Mouse (Mus musculus) limb, embryonic 15.5 days (tissue): Measurements from ENCODE around the gene Clca2. TPM values are rescaled to one million over a fixed set of nuclear protein-coding genes. Genes with fewer than 3 reads are reported as not detected.

Experiments
- ATAC-seq: fragments of 200-750 bp; cut with Nextera tagmentation; 2 replicates; pipeline ENCODE4 v1.8.0; 2017; ENCODE audit warnings: low read depth, moderate TSS enrichment; ENCODE audit not compliant: insufficient number of reproducible peaks, low FRiP score, low TSS enrichment
- H3K27ac ChIP-seq: fragments of 300-500 bp; sonication (generic); 2 replicates; pipeline ENCODE4 v1.5.1; 2015; ENCODE audit warnings: moderate library complexity, mild to moderate bottlenecking, inconsistent platforms
- H3K27me3 ChIP-seq: fragments of 300-500 bp; sonication (generic); 2 replicates; pipeline ENCODE4 v1.6.1; 2015; ENCODE audit warnings: inconsistent platforms
- H3K36me3 ChIP-seq: fragments of 300-500 bp; sonication (generic); 2 replicates; pipeline ENCODE4 v1.6.1; 2015; ENCODE audit warnings: inconsistent platforms
- H3K4me1 ChIP-seq: fragments of 300-500 bp; sonication (generic); 2 replicates; pipeline ENCODE4 v1.6.1; 2015; ENCODE audit warnings: inconsistent platforms
- H3K4me2 ChIP-seq: fragments of 300-500 bp; sonication (generic); 2 replicates; pipeline ENCODE4 v1.6.1; 2015; ENCODE audit warnings: mild to moderate bottlenecking, inconsistent platforms
- H3K4me3 ChIP-seq: fragments of 300-500 bp; sonication (generic); 2 replicates; pipeline ENCODE4 v1.5.1; 2015; ENCODE audit warnings: mild to moderate bottlenecking, inconsistent platforms
- H3K9ac ChIP-seq: fragments of 300-500 bp; sonication (generic); 2 replicates; pipeline ENCODE4 v1.6.1; 2015; ENCODE audit warnings: inconsistent platforms
- H3K9me3 ChIP-seq: fragments of 300-500 bp; sonication (generic); 2 replicates; pipeline ENCODE4 v1.6.1; 2016; ENCODE audit warnings: inconsistent platforms
- WGBS: fragments of 180-500 bp; shearing (Covaris S2); methylation state at CpG from one replicate; pipeline ENCODE4 v1.1.7; 2015; 5-methylcytosine and 5-hydroxymethylcytosine counted together
- polyA plus RNA-seq: library from polyadenylated mRNA; unstranded; fragments of >200 nt; fragmentation: Nextera tagmentation; extraction: Ambion mirVana; gene quantifications from 2 replicates; pipeline ENCODE4 v1.2.1, GENCODE M21; 2015

The Clca2 gene
- polyA plus RNA-seq, 1 experiment from 2014 or later, result 1.7 TPM

GRCm38 (mm10) chr3:145118254-145119001, 19.2 kb upstream of the Clca2 start, which contains the start of gene Odf2l:
Gene Odf2l (plus strand): TSS chr3:145118588.
- H3K27me3 ChIP-seq, result no peaks in the 10 kb centered on the region
- H3K27ac ChIP-seq, result peak within 1 kb of the TSS; percentile 98
- H3K9me3 ChIP-seq, result no peaks in the 10 kb centered on the region
- H3K4me2 ChIP-seq, result peak within 1 kb of the TSS; percentile 63
- H3K4me3 ChIP-seq, result peak within 1 kb of the TSS; percentile 81
- H3K4me1 ChIP-seq, result peaks cover 5% of the 10 kb centered on the region; the same call in 1 of the 2 replicates
- under 1% methylated on average over 57 of the region's 57 CpGs for WGBS
- no peaks in the 10 kb centered on the region for H3K36me3 ChIP-seq
- peak; percentile 99 for ATAC-seq
- peak within 1 kb of the TSS; percentile 89 for H3K9ac ChIP-seq

GRCm38 (mm10) chr3:145117637-145118036, 18.4 kb upstream of the Clca2 start:
- H3K4me3 ChIP-seq, result peak overlapping the region; percentile 81
- H3K9me3 ChIP-seq, result no peaks in the 10 kb centered on the region
- ATAC-seq, result no peak
- peak overlapping the region; percentile 63 for H3K4me2 ChIP-seq
- H3K27me3 ChIP-seq, result no peaks in the 10 kb centered on the region
- WGBS, result 81% methylated on average over 10 of the region's 10 CpGs
- peak overlapping the region; percentile 98 for H3K27ac ChIP-seq
- no peaks in the 10 kb centered on the region for H3K36me3 ChIP-seq
- peaks cover 5% of the 10 kb centered on the region; the same call in 1 of the 2 replicates for H3K4me1 ChIP-seq
- peak overlapping the region; percentile 89; the same call in 1 of the 2 replicates for H3K9ac ChIP-seq

GRCm38 (mm10) chr3:145115169-145115568, 15.9 kb upstream of the Clca2 start:
- Histone ChIP-seq H3K27me3 (no peaks in the 10 kb centered on the region), H3K4me3 (no peak overlapping the region), H3K9ac (no peak overlapping the region), H3K27ac (no peak overlapping the region), H3K36me3 (no peaks in the 10 kb centered on the region), H3K4me2 (no peak overlapping the region), H3K4me1 (peaks cover 5% of the 10 kb centered on the region; the same call in 1 of the 2 replicates), H3K9me3 (no peaks in the 10 kb centered on the region)
- 89% methylated on average over 2 of the region's 2 CpGs for WGBS
- ATAC-seq, result no peak

GRCm38 (mm10) chr3:145105773-145106504, 6.7 kb upstream of the Clca2 start:
- Histone ChIP-seq H3K4me1 (0 out of 2 replicates have a peak, but pooled peaks cover 4% of the 10 kb centered on the region), H3K9me3 (no peaks in the 10 kb centered on the region), H3K27ac (no peak overlapping the region), H3K4me2 (no peak overlapping the region), H3K4me3 (no peak overlapping the region), H3K27me3 (no peaks in the 10 kb centered on the region), H3K9ac (no peak overlapping the region), H3K36me3 (no peaks in the 10 kb centered on the region)
- no peak for ATAC-seq
- 68% methylated on average over 5 of the region's 5 CpGs for WGBS

- no peak for ATAC-seq
- Histone ChIP-seq H3K36me3 (no peaks in the 10 kb centered on the region), H3K4me1 (0 out of 2 replicates have a peak, but pooled peaks cover 4% of the 10 kb centered on the region), H3K27me3 (no peaks in the 10 kb centered on the region), H3K27ac (no peak overlapping the region), H3K4me2 (no peak overlapping the region), H3K9ac (no peak overlapping the region), H3K9me3 (no peaks in the 10 kb centered on the region), H3K4me3 (no peak overlapping the region)
- 49% methylated on average over 5 of the region's 5 CpGs for WGBS
Measured at GRCm38 (mm10) chr3:145105076-145105772, 6.0 kb upstream of the Clca2 start.

- H3K4me1 ChIP-seq, result peaks cover 12% of the 10 kb centered on the region; the same call in 1 of the 2 replicates
- no peaks in the 10 kb centered on the region for H3K27me3 ChIP-seq
- H3K4me3 ChIP-seq, result no peak overlapping the region
- no peak overlapping the region for H3K27ac ChIP-seq
- no peaks in the 10 kb centered on the region for H3K36me3 ChIP-seq
- H3K4me2 ChIP-seq, result no peak overlapping the region
- no peaks in the 10 kb centered on the region for H3K9me3 ChIP-seq
- 58% methylated on average over 5 of the region's 5 CpGs for WGBS
- no peak overlapping the region for H3K9ac ChIP-seq
- ATAC-seq, result no peak
Measured at GRCm38 (mm10) chr3:145103770-145104169, 4.5 kb upstream of the Clca2 start.

DNA sequence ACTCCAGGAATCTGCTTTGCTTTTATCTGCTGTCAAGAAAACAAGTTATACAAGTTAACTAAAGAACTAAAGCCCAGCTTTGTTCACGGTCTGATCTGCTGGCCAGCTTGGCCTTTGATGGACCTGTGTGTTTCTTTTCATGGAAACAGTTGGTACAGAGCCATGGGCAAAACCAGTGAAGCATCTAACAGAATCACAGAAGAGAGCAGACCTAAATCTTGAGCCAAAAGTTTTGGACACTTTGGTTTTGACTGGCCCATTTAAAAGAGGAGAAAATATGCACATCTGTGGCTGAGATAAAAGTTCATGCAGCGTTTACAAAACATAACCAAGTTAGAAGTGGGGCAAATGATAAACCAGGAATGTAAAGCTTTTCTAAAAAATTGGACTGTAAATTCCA, 4.1 kb upstream of the Clca2 start:
- H3K4me2 ChIP-seq, result no peak overlapping the region
- no peaks in the 10 kb centered on the region for H3K36me3 ChIP-seq
- WGBS, result 70% methylated on average over 2 of the region's 2 CpGs
- no peak overlapping the region for H3K27ac ChIP-seq
- ATAC-seq, result no peak
- no peaks in the 10 kb centered on the region for H3K9me3 ChIP-seq
- peaks cover 12% of the 10 kb centered on the region; the same call in 1 of the 2 replicates for H3K4me1 ChIP-seq
- no peak overlapping the region for H3K9ac ChIP-seq
- H3K4me3 ChIP-seq, result no peak overlapping the region
- no peaks in the 10 kb centered on the region for H3K27me3 ChIP-seq

DNA sequence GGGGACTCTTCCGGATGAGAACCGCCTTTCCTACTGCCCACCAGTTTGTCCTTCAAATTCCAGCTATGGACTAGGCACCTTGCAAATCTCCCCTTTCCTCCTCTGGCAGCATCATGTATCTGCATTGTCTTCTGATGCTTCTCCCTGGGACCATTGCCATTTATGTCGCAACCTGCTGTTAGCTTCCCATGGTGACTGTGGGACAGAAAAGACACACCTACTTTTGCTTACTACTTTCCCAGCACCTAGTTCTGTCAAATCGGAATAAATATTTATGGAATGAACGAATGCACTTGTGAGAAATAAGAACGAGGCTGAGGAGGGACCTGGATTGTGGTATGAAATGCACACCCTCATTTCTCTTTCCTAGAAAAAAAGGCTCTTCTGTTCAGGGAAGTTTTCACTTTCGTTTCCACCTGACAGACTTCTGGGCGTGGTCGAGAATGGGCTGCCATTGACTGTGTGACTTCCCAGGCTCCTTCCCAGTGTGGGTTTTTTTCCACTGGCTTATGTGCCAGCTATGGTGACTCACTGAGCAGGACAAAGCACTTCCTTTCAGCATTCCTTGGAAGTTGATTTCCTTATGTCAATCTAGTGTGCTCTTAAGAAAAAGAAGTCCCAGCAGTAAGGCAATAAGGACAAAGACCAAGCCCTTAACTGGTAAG, 2.8 kb upstream of the Clca2 start:
- ATAC-seq, result no peak
- H3K36me3 ChIP-seq, result no peaks in the 10 kb centered on the region
- WGBS, result 74% methylated on average over 9 of the region's 9 CpGs
- H3K27ac ChIP-seq, result no peak overlapping the region
- no peaks in the 10 kb centered on the region for H3K27me3 ChIP-seq
- H3K4me3 ChIP-seq, result no peak overlapping the region
- H3K9me3 ChIP-seq, result no peaks in the 10 kb centered on the region
- peaks cover 12% of the 10 kb centered on the region; the same call in 1 of the 2 replicates for H3K4me1 ChIP-seq
- no peak overlapping the region for H3K4me2 ChIP-seq
- H3K9ac ChIP-seq, result no peak overlapping the region

DNA sequence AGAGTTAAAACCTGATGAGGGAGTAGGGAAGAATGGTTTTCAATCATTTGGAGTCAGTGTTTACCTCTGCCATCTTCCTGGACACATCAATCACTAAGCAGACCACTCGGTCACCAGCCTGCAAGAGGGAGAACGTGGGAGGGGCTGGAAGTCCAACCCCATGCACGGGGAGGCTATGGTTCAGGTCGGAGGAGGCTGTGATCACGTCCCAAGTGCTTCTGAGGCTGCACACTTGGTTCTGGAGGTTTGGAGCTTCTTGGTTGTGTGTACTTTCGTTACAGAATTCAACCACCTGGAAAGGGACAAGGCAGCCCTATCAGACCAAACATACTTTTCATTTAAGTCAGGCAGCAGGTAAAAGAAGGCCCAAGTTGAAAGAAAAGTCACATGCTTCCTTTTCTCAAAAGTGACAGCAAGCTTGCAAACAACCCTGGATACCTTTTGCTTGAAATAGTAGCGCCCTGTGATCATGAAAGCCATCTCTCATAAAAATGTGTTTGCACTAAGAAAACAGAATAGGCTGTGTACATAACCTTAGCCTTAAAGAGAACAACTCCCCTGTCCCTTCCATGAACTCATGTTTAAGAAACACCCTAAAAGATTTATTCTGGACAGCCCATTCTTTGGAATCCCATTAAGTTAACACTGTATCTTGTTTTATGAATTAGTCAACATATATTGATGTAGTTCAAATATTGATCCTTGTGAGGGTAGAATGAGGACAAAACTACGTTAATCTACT, 11.2 kb downstream of the Clca2 start:
- H3K4me2 ChIP-seq, result no peak overlapping the region
- WGBS, result 68% methylated on average over 8 of the region's 8 CpGs
- no peaks in the 10 kb centered on the region for H3K9me3 ChIP-seq
- no peaks in the 10 kb centered on the region for H3K36me3 ChIP-seq
- H3K4me3 ChIP-seq, result no peak overlapping the region
- ATAC-seq, result no peak
- H3K4me1 ChIP-seq, result no peaks in the 10 kb centered on the region
- no peaks in the 10 kb centered on the region for H3K27me3 ChIP-seq
- H3K9ac ChIP-seq, result no peak overlapping the region
- H3K27ac ChIP-seq, result no peak overlapping the region

- Histone ChIP-seq H3K9ac (no peak overlapping the region), H3K4me1 (no peaks in the 10 kb centered on the region), H3K36me3 (no peaks in the 10 kb centered on the region), H3K4me2 (no peak overlapping the region), H3K27ac (no peak overlapping the region), H3K4me3 (no peak overlapping the region), H3K27me3 (no peaks in the 10 kb centered on the region), H3K9me3 (no peaks in the 10 kb centered on the region)
- 92% methylated on average over 14 of the region's 14 CpGs for WGBS
- no peak for ATAC-seq
Measured at GRCm38 (mm10) chr3:145086180-145086579, 13.1 kb downstream of the Clca2 start.

GRCm38 (mm10) chr3:145083081-145083480, 16.2 kb downstream of the Clca2 start:
- 85% methylated on average over 1 of the region's 1 CpGs for WGBS
- Histone ChIP-seq H3K27ac (no peak overlapping the region), H3K9ac (no peak overlapping the region), H3K36me3 (no peaks in the 10 kb centered on the region), H3K4me1 (no peaks in the 10 kb centered on the region), H3K27me3 (no peaks in the 10 kb centered on the region), H3K9me3 (no peaks in the 10 kb centered on the region), H3K4me3 (no peak overlapping the region), H3K4me2 (no peak overlapping the region)
- no peak for ATAC-seq
